Mouse (Mus musculus) heart, embryonic 14.5 days (tissue): ENCODE data around the gene Ccdc169. TPM values are rescaled to one million over a fixed set of nuclear protein-coding genes. Genes with fewer than 3 reads are reported as not detected.

Experiments used
- ATAC-seq: fragments of 200-750 bp; cut with Nextera tagmentation; 2 replicates; pipeline ENCODE4 v1.8.0; 2017; ENCODE audit warnings: low read depth, moderate TSS enrichment; ENCODE audit not compliant: insufficient number of reproducible peaks, insufficient read depth, low FRiP score
- H3K27ac ChIP-seq, 2 experiments: fragments of 200-500 bp in 1 of 2; fragments of 300-500 bp in 1 of 2; sonication (generic) in 1 of 2; replicated peaks in 1 of 2; 2 replicates each; pipeline ENCODE4 v1.5.1; 2012 to 2014; ENCODE audit warnings: low read depth in 2 of 2, low read length in 2 of 2, control low read depth in 1 of 2, mild to moderate bottlenecking in 1 of 2, mixed read lengths in 1 of 2; ENCODE audit not compliant: control insufficient read depth in 1 of 2, insufficient read depth in 1 of 2
- H3K27me3 ChIP-seq: fragments of 300-500 bp; sonication (generic); 2 replicates; pipeline ENCODE4 v1.6.1; 2014; ENCODE audit warnings: mild to moderate bottlenecking, low read length, control low read depth; ENCODE audit not compliant: control insufficient read depth, insufficient read depth
- H3K36me3 ChIP-seq: fragments of 300-500 bp; sonication (generic); 2 replicates; pipeline ENCODE4 v1.6.1; 2014; ENCODE audit warnings: mild to moderate bottlenecking, control low read depth, low read length, mixed read lengths; ENCODE audit not compliant: control insufficient read depth, insufficient read depth
- H3K4me1 ChIP-seq, 2 experiments: fragments of 200-500 bp in 1 of 2; fragments of 300-500 bp in 1 of 2; sonication (generic) in 1 of 2; 2 replicates each; pipeline ENCODE4 v1.6.1; 2012 to 2014; ENCODE audit warnings: low read length in 2 of 2, control low read depth in 1 of 2, mixed read lengths in 1 of 2; ENCODE audit not compliant: control insufficient read depth in 2 of 2, insufficient read depth in 2 of 2
- H3K4me2 ChIP-seq: fragments of 300-500 bp; sonication (generic); 2 replicates; pipeline ENCODE4 v1.6.1; 2014; ENCODE audit warnings: mild to moderate bottlenecking, low read length
- H3K4me3 ChIP-seq, 2 experiments: fragments of 200-500 bp in 1 of 2; fragments of 300-500 bp in 1 of 2; sonication (generic) in 1 of 2; 2 replicates each; pipeline ENCODE4 v1.5.1; 2012 to 2014; ENCODE audit warnings: low read length in 2 of 2, mild to moderate bottlenecking in 2 of 2, control low read depth in 1 of 2, low read depth in 1 of 2, moderate library complexity in 1 of 2; ENCODE audit not compliant: control insufficient read depth in 1 of 2, insufficient read depth in 1 of 2
- H3K9ac ChIP-seq: fragments of 300-500 bp; sonication (generic); 2 replicates; pipeline ENCODE4 v1.6.1; 2014; ENCODE audit warnings: mild to moderate bottlenecking, low read length
- H3K9me3 ChIP-seq: fragments of 300-500 bp; sonication (generic); 2 replicates; pipeline ENCODE4 v1.6.1; 2016; ENCODE audit warnings: low read length, control low read depth; ENCODE audit not compliant: control insufficient read depth
- WGBS: fragments of 180-500 bp; shearing (Covaris S2); extraction: QIAGEN DNeasy Blood & Tissue Kit; methylation state at CpG from one replicate; pipeline ENCODE4 v1.1.7; 2014; 5-methylcytosine and 5-hydroxymethylcytosine counted together
- polyA plus RNA-seq: library from polyadenylated mRNA; unstranded; fragments of >200 nt; fragmentation: Nextera tagmentation; extraction: Ambion mirVana; gene quantifications from 2 replicates; pipeline ENCODE4 v1.2.1, GENCODE M21; 2014

Gene Ccdc169
- polyA plus RNA-seq, 1 experiment from 2014 or later, result not detected

DNA sequence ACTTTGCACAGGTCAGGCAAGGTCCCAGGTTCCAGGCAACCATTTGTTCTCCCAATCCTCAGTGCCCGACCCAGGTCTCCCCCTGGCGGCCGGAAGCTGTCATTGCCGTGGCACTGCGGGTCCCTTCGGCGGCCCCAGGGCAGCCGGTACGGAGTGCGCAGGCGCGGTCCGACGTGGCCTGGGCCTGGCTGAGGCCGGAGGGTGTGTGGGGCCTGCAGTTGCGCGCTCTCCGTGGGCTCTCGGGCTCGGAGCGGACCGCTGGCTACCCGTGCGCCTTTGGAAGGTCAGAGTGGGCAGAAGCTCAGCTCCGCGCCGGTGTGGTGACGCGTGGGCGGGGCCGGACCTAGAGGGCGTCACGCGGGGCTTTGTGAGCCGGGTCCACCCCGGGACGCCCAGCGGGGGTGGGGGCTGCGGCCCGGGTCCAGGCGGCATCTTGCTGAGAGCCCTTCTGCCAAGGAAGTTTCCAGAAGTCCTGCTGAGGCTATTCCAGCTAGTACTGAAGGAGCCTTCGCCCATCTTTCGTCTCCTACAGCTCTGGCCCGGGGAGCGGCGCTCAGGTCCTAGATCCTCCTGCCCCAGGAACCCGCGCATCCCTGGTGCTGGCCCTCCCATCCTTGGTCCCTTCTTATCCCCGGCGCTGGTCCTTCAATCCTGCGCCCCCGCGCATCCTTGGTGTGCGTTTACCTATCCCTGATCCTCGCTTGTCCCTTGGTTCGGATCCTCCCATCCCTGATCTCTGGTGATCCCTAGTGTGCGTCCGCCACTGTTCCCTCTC is 25.0 kb upstream of the Ccdc169 start, which contains the start of gene Spg20:
Spg20 (plus strand) TSS at position 174 of the 775 bp plus-strand sequence.
- H3K27me3 ChIP-seq, result no peaks in the 10 kb centered on the region
- H3K4me2 ChIP-seq, result peak within 1 kb of the TSS; percentile 62
- no peaks in the 10 kb centered on the region for H3K9me3 ChIP-seq
- peaks cover 6% of the 10 kb centered on the region for H3K36me3 ChIP-seq
- H3K27ac ChIP-seq, result peak within 1 kb of the TSS; percentile 89 to 95
- peak within 1 kb of the TSS; percentile 85 to 92 for H3K4me3 ChIP-seq
- H3K4me1 ChIP-seq, result peaks cover 9 to 27% of the 10 kb centered on the region in 2 experiments
- peak; percentile 89 for ATAC-seq
- WGBS, result under 1% methylated on average over 46 of the region's 58 CpGs
- H3K9ac ChIP-seq, result peak within 1 kb of the TSS; percentile 96

DNA sequence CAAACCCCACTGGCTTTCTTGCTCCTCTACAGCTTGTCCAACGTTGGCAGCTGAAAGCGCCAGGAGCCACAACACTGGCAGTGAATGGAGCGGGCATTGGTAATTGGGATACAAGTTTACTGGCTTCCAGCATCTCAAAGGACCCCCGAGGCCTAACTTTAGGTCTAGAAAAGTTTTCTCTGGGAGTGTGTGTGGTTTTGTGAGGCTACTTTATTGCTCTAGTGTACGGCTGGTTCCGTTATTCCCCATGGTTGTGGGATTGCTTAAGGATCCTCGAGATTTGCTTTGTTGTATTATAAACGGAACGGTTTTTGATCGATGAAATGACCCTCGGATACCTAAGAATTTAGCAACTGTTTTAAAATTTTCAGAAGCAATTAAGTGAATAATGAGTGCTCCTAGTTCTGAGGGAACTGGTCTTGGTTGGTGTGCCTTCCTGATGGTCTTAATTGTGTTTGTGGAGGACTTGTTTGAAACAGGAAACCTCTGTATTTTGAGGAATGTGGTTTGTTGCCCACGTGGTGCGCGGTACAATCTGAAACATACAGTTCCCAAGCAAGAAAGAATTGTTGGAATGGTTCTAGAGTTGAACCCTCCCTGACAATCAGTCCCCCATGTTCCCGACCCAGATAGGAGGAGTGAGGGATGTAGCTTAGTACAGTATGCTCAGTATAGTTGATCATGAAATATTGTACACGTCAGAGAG is 24.3 kb upstream of the Ccdc169 start:
- Histone ChIP-seq H3K4me2 (peak overlapping the region; percentile 62), H3K9me3 (no peaks in the 10 kb centered on the region), H3K9ac (peak overlapping the region; percentile 96), H3K4me1 (peaks cover 9 to 27% of the 10 kb centered on the region in 2 experiments), H3K36me3 (peaks cover 13% of the 10 kb centered on the region), H3K4me3 (peak overlapping the region; percentile 85 to 92), H3K27me3 (no peaks in the 10 kb centered on the region), H3K27ac (peak overlapping the region; percentile 89 to 95)
- ATAC-seq, result no peak
- WGBS, result 42% methylated on average over 16 of the region's 16 CpGs

DNA sequence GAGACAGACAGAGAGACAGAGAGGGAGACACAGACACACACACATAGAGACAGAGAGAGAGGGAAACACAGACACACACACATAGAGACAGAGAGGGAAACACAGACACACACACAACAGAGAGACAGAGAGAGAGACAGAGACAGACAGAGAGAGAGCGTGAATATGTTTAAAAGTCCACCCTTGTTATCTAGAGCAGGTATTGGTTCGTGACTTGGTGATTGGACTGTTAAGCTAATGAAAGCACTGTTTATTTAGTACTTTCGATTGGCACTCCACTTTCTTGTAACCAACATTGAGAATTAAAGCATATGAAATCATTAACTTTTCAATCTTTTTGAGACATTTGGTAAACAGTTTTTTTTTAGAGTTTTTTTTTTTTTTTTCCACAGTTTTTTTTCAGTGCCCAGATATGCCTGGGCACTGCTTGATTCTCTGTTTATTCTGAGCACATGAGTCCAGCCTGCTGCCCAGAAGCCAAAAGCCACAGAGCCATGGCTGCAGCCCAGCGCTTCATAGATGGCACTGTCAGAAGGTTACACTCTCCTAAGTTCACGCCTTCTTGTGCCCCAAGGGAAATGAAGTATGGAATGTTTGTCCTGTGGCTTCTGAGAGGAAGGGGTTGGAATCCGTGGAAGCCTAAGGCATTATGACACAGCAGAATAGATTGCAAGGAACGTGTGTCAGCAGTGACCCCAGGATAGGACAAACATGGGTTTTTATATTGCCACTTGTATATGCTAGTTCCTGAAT is 22.6 kb upstream of the Ccdc169 start:
- WGBS, result 37% methylated on average over 7 of the region's 7 CpGs
- Histone ChIP-seq H3K36me3 (peaks cover 29% of the 10 kb centered on the region), H3K27ac (peak overlapping the region; percentile 16 to 38; a peak in 3 of 4 replicates), H3K4me3 (no peak overlapping the region), H3K9me3 (no peaks in the 10 kb centered on the region), H3K4me1 (peaks cover 10 to 27% of the 10 kb centered on the region in 2 experiments), H3K9ac (no peak overlapping the region), H3K27me3 (no peaks in the 10 kb centered on the region), H3K4me2 (0 out of 2 replicates have a peak overlapping the region, but pooled peaks have one; percentile 14)
- ATAC-seq, result no peak

DNA sequence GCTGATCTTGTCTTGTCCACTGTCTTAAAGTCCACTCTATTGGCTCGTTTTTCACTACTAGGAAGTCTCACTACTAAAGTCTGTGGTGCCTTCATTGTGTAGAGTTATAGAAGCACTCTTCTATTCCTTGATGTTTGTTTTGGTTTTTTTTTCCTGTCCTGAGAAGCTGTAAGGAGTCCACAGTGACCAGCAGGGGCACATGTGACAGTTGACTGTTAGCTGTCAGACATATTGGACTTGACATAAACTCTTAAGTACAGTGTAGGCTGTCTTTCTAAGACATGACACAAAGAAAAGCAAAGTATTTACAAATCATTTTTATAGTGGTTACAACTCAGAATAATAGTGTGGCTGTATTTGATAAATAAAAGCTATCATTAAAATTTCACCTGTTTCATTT is 22.1 kb upstream of the Ccdc169 start:
- no peak overlapping the region for H3K4me2 ChIP-seq
- H3K27ac ChIP-seq, result peak overlapping the region in 1 of 2 experiments; percentile 38; a peak in 1 of 4 replicates
- WGBS, result 40% methylated on average over 1 of the region's 1 CpGs
- H3K36me3 ChIP-seq, result peaks cover 32% of the 10 kb centered on the region
- no peak overlapping the region for H3K9ac ChIP-seq
- no peaks in the 10 kb centered on the region for H3K27me3 ChIP-seq
- no peak overlapping the region for H3K4me3 ChIP-seq
- H3K9me3 ChIP-seq, result no peaks in the 10 kb centered on the region
- H3K4me1 ChIP-seq, result peaks cover 12 to 28% of the 10 kb centered on the region in 2 experiments
- no peak for ATAC-seq

DNA sequence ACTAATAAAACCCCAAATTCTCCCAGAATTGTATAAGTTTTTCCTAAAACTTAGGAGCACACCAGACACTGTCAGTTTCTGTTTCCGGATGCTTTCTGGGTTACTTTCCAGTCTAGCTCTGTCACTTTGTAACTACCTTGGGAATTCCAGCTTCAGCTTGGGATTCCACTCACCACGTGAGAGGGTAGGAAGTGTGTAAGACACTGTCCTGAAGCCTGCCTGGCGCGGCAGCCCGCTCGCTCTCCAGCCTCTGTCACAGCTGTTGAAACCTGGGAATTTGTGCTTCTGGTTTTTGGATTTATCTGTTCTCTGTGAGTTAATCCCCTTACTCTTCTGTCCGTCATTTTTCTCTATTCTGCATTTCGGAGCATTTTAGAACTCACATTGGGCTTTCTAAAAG is 21.1 kb upstream of the Ccdc169 start:
- Histone ChIP-seq H3K4me1 (peaks cover 15 to 32% of the 10 kb centered on the region in 2 experiments), H3K27ac (no peak overlapping the region), H3K4me2 (peak overlapping the region; percentile 35), H3K4me3 (no peak overlapping the region), H3K36me3 (peaks cover 41% of the 10 kb centered on the region), H3K27me3 (no peaks in the 10 kb centered on the region), H3K9ac (no peak overlapping the region), H3K9me3 (no peaks in the 10 kb centered on the region)
- 24% methylated on average over 8 of the region's 8 CpGs for WGBS
- ATAC-seq, result no peak

DNA sequence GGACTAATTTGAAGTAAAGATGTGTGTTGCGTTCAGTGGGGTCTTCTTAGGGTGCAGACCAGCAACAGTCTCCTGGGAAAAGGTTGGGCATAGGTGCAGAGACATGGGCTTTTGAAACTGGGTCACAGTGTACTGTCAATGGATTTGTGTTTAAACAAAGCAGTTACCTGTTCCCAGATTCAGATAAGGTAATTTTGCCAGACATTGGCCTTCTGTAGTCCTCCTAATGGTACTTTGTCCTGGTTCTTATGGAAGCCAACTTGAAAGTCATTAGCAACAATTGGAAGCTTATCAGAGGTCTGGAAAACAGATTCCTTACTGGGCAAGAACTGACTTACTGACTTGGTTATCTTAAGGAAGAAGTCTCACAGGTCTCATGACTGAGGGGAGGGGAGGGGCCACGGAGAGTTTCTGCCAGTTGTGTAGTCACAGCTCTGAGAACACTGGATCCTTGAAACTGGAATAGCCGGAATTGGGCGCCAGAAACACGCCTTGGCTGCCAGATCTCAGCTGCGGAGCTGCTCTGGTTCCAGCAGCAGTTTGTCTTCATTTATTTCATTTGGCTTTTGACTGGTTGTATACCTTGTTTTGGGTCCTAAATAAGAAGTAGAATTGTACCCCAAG is 17.8 kb upstream of the Ccdc169 start:
- Histone ChIP-seq H3K36me3 (peaks cover 71% of the 10 kb centered on the region), H3K27me3 (no peaks in the 10 kb centered on the region), H3K4me3 (no peak overlapping the region), H3K9ac (no peak overlapping the region), H3K4me1 (peaks cover 15 to 30% of the 10 kb centered on the region in 2 experiments), H3K27ac (no peak overlapping the region), H3K9me3 (no peaks in the 10 kb centered on the region), H3K4me2 (no peak overlapping the region)
- WGBS, result 75% methylated on average over 6 of the region's 6 CpGs
- no peak for ATAC-seq

DNA sequence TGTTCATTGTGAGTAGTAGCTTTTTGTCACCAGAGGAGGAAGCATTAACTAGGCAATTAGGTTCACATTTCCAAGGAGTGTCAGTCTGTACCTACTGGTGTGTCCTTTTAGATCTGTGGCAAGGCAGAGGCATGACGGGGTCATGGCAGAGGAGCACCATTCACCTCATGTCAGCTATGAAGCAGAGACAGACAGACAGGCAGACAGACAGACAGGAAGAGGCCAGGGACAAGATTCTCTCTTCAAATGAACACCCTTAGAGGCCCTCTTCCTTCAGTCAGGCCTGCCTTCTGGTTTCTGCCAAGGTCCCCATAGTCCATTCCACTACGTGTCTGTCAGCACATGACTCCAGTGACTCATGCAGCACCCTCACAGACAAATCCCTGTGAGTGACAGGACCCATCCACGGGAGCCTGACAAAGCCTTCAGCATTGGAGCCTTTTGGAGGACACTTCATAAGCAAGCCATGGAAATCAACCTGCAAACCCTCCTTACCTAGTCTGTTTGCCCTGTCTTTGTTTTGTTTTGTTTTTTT is 14.7 kb upstream of the Ccdc169 start:
- H3K4me1 ChIP-seq, result peaks cover 5 to 10% of the 10 kb centered on the region in 2 experiments
- no peaks in the 10 kb centered on the region for H3K9me3 ChIP-seq
- 59% methylated on average over 3 of the region's 3 CpGs for WGBS
- H3K27me3 ChIP-seq, result no peaks in the 10 kb centered on the region
- ATAC-seq, result no peak
- no peak overlapping the region for H3K27ac ChIP-seq
- no peak overlapping the region for H3K9ac ChIP-seq
- peaks cover 93% of the 10 kb centered on the region for H3K36me3 ChIP-seq
- H3K4me2 ChIP-seq, result no peak overlapping the region
- no peak overlapping the region for H3K4me3 ChIP-seq
